Mouse (Mus musculus): ENCODE data around the gene Vps41.

The Vps41 gene

DNA sequence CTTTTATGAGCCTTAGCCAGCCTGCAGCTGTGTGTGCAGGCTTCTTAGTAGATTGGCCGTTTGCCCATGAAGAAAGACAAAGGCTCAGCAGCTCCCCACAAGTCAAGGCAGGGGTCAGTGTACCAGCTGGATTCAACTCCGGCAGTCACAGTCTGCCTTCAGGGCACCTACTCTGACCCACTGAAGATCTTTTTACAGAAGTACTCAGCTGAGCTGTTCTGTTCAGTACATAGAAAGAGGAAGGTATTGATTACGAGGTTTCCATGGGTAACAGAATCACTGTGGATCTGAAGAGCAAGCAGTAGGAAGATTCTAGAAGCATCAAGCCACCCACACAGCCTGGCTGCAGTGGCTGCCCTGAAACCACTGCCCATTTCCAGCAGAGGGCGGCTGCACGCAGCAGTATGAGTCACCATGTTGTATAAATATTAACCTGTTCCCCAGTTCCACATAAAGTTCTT is 151.0 kb downstream of the Vps41 start:
- CTCF ChIA-PET: no interaction called here

DNA sequence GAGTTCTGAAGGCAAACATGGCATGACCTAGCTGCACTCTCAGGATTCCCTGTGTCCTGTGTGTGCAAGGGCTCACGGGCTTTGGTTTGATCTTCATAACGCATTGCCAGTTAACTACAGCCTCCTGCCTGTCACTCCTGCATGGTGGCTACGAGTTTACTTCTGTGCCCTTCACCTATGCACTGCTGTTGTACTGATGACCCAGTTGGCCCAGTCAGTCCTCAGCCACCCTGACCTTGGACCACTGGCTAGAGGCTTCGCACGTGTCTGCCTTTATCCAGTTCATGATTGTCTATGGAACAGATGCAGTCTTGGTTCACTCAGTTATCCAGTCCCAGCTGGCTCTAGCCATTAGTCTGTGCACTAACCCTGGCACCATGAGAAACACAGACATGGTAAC is 151.7 kb downstream of the Vps41 start:
- CTCF ChIA-PET: no interaction called here

DNA sequence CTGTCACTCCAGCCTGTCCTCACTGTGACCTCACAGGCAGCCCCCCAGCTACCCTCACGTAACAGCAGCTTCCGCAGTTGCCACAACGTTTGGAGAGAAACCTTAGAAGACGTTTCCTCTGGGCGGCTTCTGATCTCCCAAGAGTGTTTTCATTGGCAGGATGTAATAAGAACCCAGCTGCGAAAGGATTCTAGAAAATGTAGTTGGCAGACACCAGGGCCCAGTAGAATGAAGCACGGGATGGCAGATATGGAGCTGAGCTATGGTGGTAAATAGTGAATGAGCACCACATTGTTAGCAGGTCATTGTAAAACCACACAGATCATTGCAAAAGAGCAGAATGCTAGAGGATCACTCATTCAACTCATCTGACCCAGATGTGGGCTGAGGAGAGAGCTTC is 158.2 kb downstream of the Vps41 start:
- CTCF ChIA-PET: no interaction called here

DNA sequence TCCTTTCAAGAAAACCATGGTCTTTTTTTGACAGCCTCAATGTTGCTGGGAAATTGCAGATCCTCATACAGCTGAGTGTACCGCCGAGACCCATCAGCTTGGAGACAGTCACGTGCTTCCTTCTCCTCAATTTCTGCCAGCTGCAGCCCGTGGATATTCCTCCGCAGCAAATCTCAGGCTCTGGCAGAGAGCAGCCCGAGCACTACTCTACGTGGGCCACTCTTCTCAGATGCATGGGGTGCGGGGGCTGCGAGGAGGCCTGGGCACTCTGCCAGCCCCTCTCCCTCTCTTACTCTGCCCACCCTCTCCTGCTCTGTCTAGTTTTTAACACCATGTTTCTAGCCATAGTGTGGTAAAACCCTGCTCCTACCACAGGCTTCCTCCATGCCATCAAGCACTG is 175.8 kb downstream of the Vps41 start:
- CTCF ChIA-PET: no interaction called here

DNA sequence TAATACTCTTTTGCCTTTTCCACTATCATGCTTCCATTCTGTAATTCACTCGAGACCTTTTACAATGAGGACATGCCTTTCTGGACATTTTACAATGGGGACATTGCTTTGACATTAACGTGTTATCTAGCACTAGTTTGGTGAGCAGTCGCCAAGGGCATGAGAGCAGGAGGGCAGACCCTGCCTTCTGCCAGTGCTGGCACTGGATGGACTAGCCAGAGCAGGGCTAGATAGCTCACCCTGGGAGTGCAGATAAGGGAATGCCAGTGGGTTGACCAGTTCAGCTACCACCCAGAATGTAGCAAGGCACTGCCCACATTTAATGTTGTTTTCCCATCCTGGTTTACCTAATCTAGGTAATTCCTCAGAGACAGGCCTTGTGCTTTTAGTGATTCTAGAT is 179.7 kb downstream of the Vps41 start:
- CTCF ChIA-PET: no interaction called here

DNA sequence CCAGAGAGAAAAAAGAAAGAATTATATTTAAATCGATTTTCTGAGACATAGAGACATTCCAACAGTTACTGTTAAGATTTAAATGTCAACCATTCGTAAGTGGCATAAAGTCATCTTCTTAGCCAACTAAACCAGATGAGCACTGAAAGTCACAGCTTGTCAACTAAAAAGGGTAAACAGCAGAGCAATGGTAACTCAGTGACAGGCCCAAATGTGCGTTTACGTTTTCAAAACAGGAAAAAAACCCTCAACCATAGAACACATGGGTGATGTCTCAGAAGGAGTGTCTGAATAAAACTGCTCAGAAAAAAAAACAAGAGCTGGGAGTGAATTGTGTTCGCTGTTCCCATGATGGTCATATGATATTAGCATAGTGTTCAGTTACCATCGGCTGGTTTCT is 186.5 kb downstream of the Vps41 start:
- CTCF ChIA-PET: no interaction called here

DNA sequence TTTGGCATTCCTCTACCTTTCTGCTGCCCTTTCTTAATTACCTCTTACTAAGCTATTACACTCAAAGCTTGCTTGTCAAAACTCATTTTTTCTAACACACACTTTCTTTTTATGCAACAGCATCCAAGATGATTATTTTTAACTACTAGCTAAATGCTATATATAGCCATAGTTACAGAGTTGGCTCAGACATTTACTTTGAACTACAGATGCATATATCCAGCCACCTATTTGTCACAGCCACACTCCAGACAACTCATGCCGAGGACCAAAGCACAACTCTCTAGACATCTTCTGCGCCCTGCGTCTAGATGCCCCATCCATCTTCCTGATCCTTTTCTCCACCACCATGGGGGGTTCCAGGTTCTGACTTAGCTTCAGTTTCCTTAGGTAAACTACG is 197.7 kb downstream of the Vps41 start:
- CTCF ChIA-PET: no interaction called here

Data from spleen, embryonic (tissue).